Mouse (Mus musculus) myocyte (in vitro differentiated cells): ENCODE measurements around the gene P2ry2.

Source experiments
- CEBPB ChIP-seq: IDR thresholded peaks from 2 replicates; pipeline ENCODE4 v1.6.1; 2011; ENCODE audit warnings: mild to moderate bottlenecking, moderate library complexity; ENCODE audit not compliant: poor library complexity, insufficient read depth, severe bottlenecking
- E2F4 ChIP-seq: IDR thresholded peaks from one replicate; pipeline ENCODE4 v1.6.1; 2011; ENCODE audit warnings: mild to moderate bottlenecking, control low read depth, moderate library complexity; ENCODE audit not compliant: insufficient read depth
- MAX ChIP-seq: IDR thresholded peaks from one replicate; pipeline ENCODE4 v1.6.1; 2011; ENCODE audit warnings: low read depth, mild to moderate bottlenecking, control low read depth
- MYOD1 ChIP-seq, 3 experiments: IDR thresholded peaks; one replicate each; pipeline ENCODE4 v1.6.1; 2011; ENCODE audit warnings: control low read depth in 2 of 3, low read depth in 2 of 3, mild to moderate bottlenecking in 2 of 3, moderate library complexity in 1 of 3; ENCODE audit not compliant: insufficient read length in 2 of 3, control insufficient read depth in 1 of 3
- MYOG ChIP-seq, 3 experiments: IDR thresholded peaks; one replicate each; pipeline ENCODE4 v1.6.1; 2011; ENCODE audit warnings: control low read depth in 2 of 3, low read depth in 2 of 3, mild to moderate bottlenecking in 2 of 3; ENCODE audit not compliant: insufficient read length in 2 of 3, control insufficient read depth in 1 of 3, insufficient read depth in 1 of 3
- POLR2A ChIP-seq: IDR thresholded peaks from one replicate; pipeline ENCODE4 v1.6.1; 2011; ENCODE audit warnings: low read depth, mild to moderate bottlenecking, control low read depth, moderate library complexity; ENCODE audit not compliant: insufficient read length
- POLR2AphosphoS2 ChIP-seq: IDR thresholded peaks from one replicate; pipeline ENCODE4 v1.6.1; 2011; ENCODE audit warnings: low read depth, control low read depth; ENCODE audit not compliant: insufficient read length
- REST ChIP-seq: IDR thresholded peaks from one replicate; pipeline ENCODE4 v1.6.1; 2011; ENCODE audit warnings: mild to moderate bottlenecking, control low read depth, moderate library complexity; ENCODE audit not compliant: insufficient read depth, insufficient read length
- SRF ChIP-seq: IDR thresholded peaks from one replicate; pipeline ENCODE4 v1.6.1; 2011; ENCODE audit warnings: low read depth; ENCODE audit not compliant: control insufficient read depth, insufficient read length
- TCF12 ChIP-seq: IDR thresholded peaks from one replicate; pipeline ENCODE4 v1.6.1; 2011; ENCODE audit warnings: mild to moderate bottlenecking, control low read depth; ENCODE audit not compliant: poor library complexity, insufficient read depth, severe bottlenecking
- USF1 ChIP-seq: IDR thresholded peaks from one replicate; pipeline ENCODE4 v1.6.1; 2011; ENCODE audit warnings: low read depth, mild to moderate bottlenecking, control low read depth, moderate library complexity

DNA sequence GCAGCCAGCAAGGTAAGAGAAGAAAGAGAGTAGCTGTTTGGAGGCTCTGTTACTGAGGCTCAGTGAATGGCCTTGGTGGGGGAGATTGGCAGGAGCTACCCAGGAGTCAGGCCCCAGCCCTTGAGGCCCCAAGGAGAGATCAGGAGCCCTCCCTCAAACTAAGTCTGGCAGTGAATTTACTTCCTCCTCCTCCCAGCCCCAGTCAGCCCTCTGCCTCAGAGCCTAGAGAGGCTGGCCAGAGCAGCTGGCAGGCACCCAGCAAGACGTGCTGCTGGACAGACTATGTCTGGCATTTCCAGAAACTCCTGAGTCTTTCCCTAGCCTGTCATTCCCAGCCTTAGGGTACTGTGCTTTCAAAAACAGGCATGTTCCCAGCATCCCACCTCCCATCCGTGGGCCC lies 33.5 kb downstream of the P2ry2 start:
- no peak for TF ChIP-seq MAX
- TF ChIP-seq USF1, result no peak
- no peak for TF ChIP-seq POLR2A
- no peak for TF ChIP-seq E2F4
- no peak for TF ChIP-seq MYOG (IDR thresholded peaks at IDR 0.05; ENCODE audit: control insufficient read depth in 1 of 3, insufficient read depth in 1 of 3, insufficient read length in 2 of 3, low read depth in 2 of 3)
- TF ChIP-seq SRF, result no peak
- no peak for TF ChIP-seq TCF12
- no peak for TF ChIP-seq CEBPB
- TF ChIP-seq MYOD1 (IDR thresholded peaks at IDR 0.05; ENCODE audit: control insufficient read depth in 1 of 3, insufficient read length in 2 of 3, low read depth in 2 of 3), result no peak
- no peak for TF ChIP-seq POLR2AphosphoS2
- no peak for TF ChIP-seq REST
